Mouse (Mus musculus) liver, embryonic 13.5 days (tissue): Measurements from ENCODE around the gene Tas2r117. TPM values are rescaled to one million over a fixed set of nuclear protein-coding genes. Genes with fewer than 3 reads are reported as not detected.

ENCODE experiments used
- ATAC-seq: fragments of 200-750 bp; cut with Nextera tagmentation; 2 replicates; pipeline ENCODE4 v1.8.0; 2017; ENCODE audit warnings: low read depth, mild to moderate bottlenecking, moderate number of reproducible peaks, moderate library complexity
- DNase-seq: peaks from one replicate; pipeline ENCODE4 v3.0.0; 2022
- H3K27ac ChIP-seq: fragments of 300-500 bp; sonication (generic); 2 replicates; pipeline ENCODE4 v1.5.1; 2015; ENCODE audit warnings: moderate library complexity, mild to moderate bottlenecking, inconsistent platforms
- H3K27me3 ChIP-seq: fragments of 300-500 bp; sonication (generic); 2 replicates; pipeline ENCODE4 v1.6.1; 2015; ENCODE audit warnings: mild to moderate bottlenecking, inconsistent platforms
- H3K36me3 ChIP-seq: fragments of 300-500 bp; sonication (generic); 2 replicates; pipeline ENCODE4 v1.6.1; 2015; ENCODE audit warnings: mild to moderate bottlenecking, inconsistent platforms
- H3K4me1 ChIP-seq: fragments of 300-500 bp; sonication (generic); replicated peaks from 2 replicates; pipeline ENCODE4 v1.6.1; 2015; ENCODE audit warnings: inconsistent platforms
- H3K4me2 ChIP-seq: fragments of 300-500 bp; sonication (generic); 2 replicates; pipeline ENCODE4 v1.6.1; 2015; ENCODE audit warnings: inconsistent platforms, mild to moderate bottlenecking, moderate library complexity
- H3K4me3 ChIP-seq: fragments of 300-500 bp; sonication (generic); replicated peaks from 2 replicates; pipeline ENCODE4 v1.5.1; 2015; ENCODE audit warnings: mild to moderate bottlenecking, inconsistent platforms
- H3K9ac ChIP-seq: fragments of 300-500 bp; sonication (generic); 2 replicates; pipeline ENCODE4 v1.6.1; 2015; ENCODE audit warnings: mild to moderate bottlenecking, inconsistent platforms
- H3K9me3 ChIP-seq: fragments of 300-500 bp; sonication (generic); replicated peaks from 2 replicates; pipeline ENCODE4 v1.6.1; 2016; ENCODE audit warnings: inconsistent platforms
- WGBS: fragments of 180-500 bp; shearing (Covaris S2); methylation state at CpG from one replicate; pipeline ENCODE4 v1.1.7; 2015; ENCODE audit not compliant: insufficient replicate concordance; 5-methylcytosine and 5-hydroxymethylcytosine counted together
- polyA plus RNA-seq: library from polyadenylated mRNA; unstranded; fragments of >200 nt; fragmentation: Nextera tagmentation; extraction: Ambion mirVana; gene quantifications from 2 replicates; pipeline ENCODE4 v1.2.1, GENCODE M21; 2015

Tas2r117 gene
- not detected in 2 replicates for polyA plus RNA-seq

- DNase-seq (no peak), ATAC-seq (no peak)
- Histone ChIP-seq H3K27me3 (no peaks in the 10 kb centered on the region), H3K4me3 (no peak within 1 kb of the TSS), H3K36me3 (no peaks in the 10 kb centered on the region), H3K9me3 (no peaks in the 10 kb centered on the region), H3K4me2 (no peak within 1 kb of the TSS), H3K4me1 (no peaks in the 10 kb centered on the region), H3K27ac (no peak within 1 kb of the TSS), H3K9ac (no peak within 1 kb of the TSS)
- 63% methylated on average over 1 of the region's 1 CpGs for WGBS
Observed at GRCm38 (mm10) chr6:132802518-132802917, at the start of gene Tas2r117. Gene Tas2r117, plus strand, starts transcription at chr6:132802818.

GRCm38 (mm10) chr6:132754430-132754829 lies 48.2 kb upstream of the Tas2r117 start, which contains the start of gene Tas2r124:
Gene Tas2r124, plus strand, starts transcription at chr6:132754730.
- Histone ChIP-seq H3K4me1 (no peaks in the 10 kb centered on the region), H3K36me3 (no peaks in the 10 kb centered on the region), H3K9ac (no peak within 1 kb of the TSS), H3K9me3 (no peaks in the 10 kb centered on the region), H3K27ac (no peak within 1 kb of the TSS), H3K4me2 (no peak within 1 kb of the TSS), H3K27me3 (no peaks in the 10 kb centered on the region), H3K4me3 (no peak within 1 kb of the TSS)
- ATAC-seq (no peak), DNase-seq (no peak)
- WGBS, result 55% methylated on average over 1 of the region's 1 CpGs

GRCm38 (mm10) chr6:132761831-132762230 lies 40.8 kb upstream of the Tas2r117 start, which contains the start of gene Tas2r102:
Gene Tas2r102, plus strand, starts transcription at chr6:132762131.
- WGBS, result 73% methylated on average over 2 of the region's 2 CpGs
- ATAC-seq, result no peak
- Histone ChIP-seq H3K9me3 (no peaks in the 10 kb centered on the region), H3K36me3 (no peaks in the 10 kb centered on the region), H3K4me1 (no peaks in the 10 kb centered on the region), H3K9ac (no peak within 1 kb of the TSS), H3K27ac (no peak within 1 kb of the TSS), H3K4me2 (no peak within 1 kb of the TSS), H3K27me3 (no peaks in the 10 kb centered on the region), H3K4me3 (no peak within 1 kb of the TSS)
- DNase-seq, result no peak

DNA sequence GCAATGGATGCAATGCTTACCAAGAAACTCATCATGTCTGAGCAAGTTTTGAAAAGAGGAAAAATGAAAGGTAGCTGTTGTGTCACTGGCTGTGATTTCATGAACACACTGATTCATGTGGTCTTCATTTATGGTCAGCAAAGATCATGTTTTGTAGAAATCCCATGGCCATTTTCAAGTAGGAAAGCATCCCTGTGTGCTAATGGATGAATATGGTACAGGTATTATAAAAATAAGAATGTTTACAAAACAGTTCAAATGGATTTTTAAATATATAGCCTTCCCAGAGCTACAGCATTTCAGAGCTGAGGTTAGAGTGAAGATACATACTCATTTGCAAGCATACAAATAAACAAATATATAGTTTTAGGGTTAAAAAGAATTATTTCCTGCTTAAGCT lies 24.6 kb upstream of the Tas2r117 start, which contains the start of gene Tas2r136:
TSS of gene Tas2r136 (minus strand) at position 101 of the 400 bp plus-strand sequence.
- H3K4me2 ChIP-seq, result no peak within 1 kb of the TSS
- no peaks in the 10 kb centered on the region for H3K27me3 ChIP-seq
- no peaks in the 10 kb centered on the region for H3K9me3 ChIP-seq
- no peak within 1 kb of the TSS for H3K9ac ChIP-seq
- H3K36me3 ChIP-seq, result no peaks in the 10 kb centered on the region
- no peak within 1 kb of the TSS for H3K27ac ChIP-seq
- ATAC-seq (no peak), DNase-seq (no peak)
- H3K4me1 ChIP-seq, result no peaks in the 10 kb centered on the region
- no peak within 1 kb of the TSS for H3K4me3 ChIP-seq

DNA sequence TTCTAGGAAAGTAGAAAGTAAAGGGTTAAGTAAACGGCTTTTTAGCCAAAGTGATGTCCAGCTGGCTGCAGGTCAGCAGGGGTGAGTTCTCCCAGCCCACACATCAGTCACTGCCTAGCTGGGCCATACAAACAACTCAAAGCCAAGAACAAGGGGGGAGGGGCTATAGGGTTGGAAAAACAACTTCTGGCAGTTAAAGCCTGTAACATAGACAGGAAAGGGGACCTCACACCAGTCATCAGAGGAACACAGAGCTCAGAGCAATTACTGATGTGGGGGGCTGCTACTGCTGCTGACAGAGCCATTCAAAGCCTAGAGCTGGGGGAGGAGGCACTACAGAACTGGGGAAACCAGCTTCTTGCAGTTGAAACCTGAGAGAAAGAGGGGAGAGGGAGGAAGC lies 7.2 kb upstream of the Tas2r117 start:
- WGBS, result 36% methylated on average over 1 of the region's 1 CpGs
- Histone ChIP-seq H3K9me3 (no peaks in the 10 kb centered on the region), H3K4me3 (no peak overlapping the region), H3K27me3 (no peaks in the 10 kb centered on the region), H3K36me3 (no peaks in the 10 kb centered on the region), H3K4me1 (no peaks in the 10 kb centered on the region), H3K9ac (no peak overlapping the region), H3K27ac (no peak overlapping the region), H3K4me2 (no peak overlapping the region)
- ATAC-seq, result no peak
- no peak for DNase-seq

GRCm38 (mm10) chr6:132846842-132847241 lies 44.2 kb downstream of the Tas2r117 start, which contains the start of gene Tas2r123:
Gene Tas2r123, plus strand, starts transcription at chr6:132847142.
- no peak within 1 kb of the TSS for H3K27ac ChIP-seq
- ATAC-seq (no peak), DNase-seq (no peak)
- no peak within 1 kb of the TSS for H3K9ac ChIP-seq
- H3K9me3 ChIP-seq, result no peaks in the 10 kb centered on the region
- WGBS, result 48% methylated on average over 1 of the region's 1 CpGs
- H3K27me3 ChIP-seq, result no peaks in the 10 kb centered on the region
- H3K36me3 ChIP-seq, result no peaks in the 10 kb centered on the region
- H3K4me1 ChIP-seq, result no peaks in the 10 kb centered on the region
- H3K4me3 ChIP-seq, result no peak within 1 kb of the TSS
- H3K4me2 ChIP-seq, result no peak within 1 kb of the TSS

Other genes with a start within 250 kb of the Tas2r117 start
- gene Prh1, start 233.0 kb upstream of the Tas2r117 start, polyA plus RNA-seq, result not detected in 2 replicates
- gene Prp2, start 206.9 kb upstream of the Tas2r117 start, polyA plus RNA-seq, result not detected in 2 replicates
- gene A630073D07Rik, start 151.3 kb upstream of the Tas2r117 start, polyA plus RNA-seq, result not detected in 2 replicates
- not detected in 2 replicates for gene Tas2r120, start 145.9 kb upstream of the Tas2r117 start, polyA plus RNA-seq
- not detected in 2 replicates for gene Tas2r121, start 101.8 kb upstream of the Tas2r117 start, polyA plus RNA-seq
- not detected in 2 replicates for gene Tas2r122, start 90.9 kb upstream of the Tas2r117 start, polyA plus RNA-seq
- gene Tas2r115, start 64.8 kb upstream of the Tas2r117 start, polyA plus RNA-seq, result not detected in 2 replicates
- not detected in 2 replicates for gene Tas2r124, start 48.1 kb upstream of the Tas2r117 start, polyA plus RNA-seq
- not detected in 2 replicates for gene Tas2r102, start 40.7 kb upstream of the Tas2r117 start, polyA plus RNA-seq
- not detected in 2 replicates for gene Tas2r136, start 24.7 kb upstream of the Tas2r117 start, polyA plus RNA-seq
- not detected in 2 replicates for gene Tas2r123, start 44.3 kb downstream of the Tas2r117 start, polyA plus RNA-seq
- gene Tas2r116, start 52.6 kb downstream of the Tas2r117 start, polyA plus RNA-seq, result not detected in 2 replicates
- not detected in 2 replicates for gene Tas2r110, start 65.2 kb downstream of the Tas2r117 start, polyA plus RNA-seq
- not detected in 2 replicates for gene Tas2r113, start 90.2 kb downstream of the Tas2r117 start, polyA plus RNA-seq
- not detected in 2 replicates for gene Tas2r125, start 106.8 kb downstream of the Tas2r117 start, polyA plus RNA-seq
- gene Tas2r129, start 148.3 kb downstream of the Tas2r117 start, polyA plus RNA-seq, result not detected in 2 replicates
- gene Tas2r131, start 155.1 kb downstream of the Tas2r117 start, polyA plus RNA-seq, result not detected in 2 replicates
- gene Tas2r109, start 178.1 kb downstream of the Tas2r117 start, polyA plus RNA-seq, result not detected in 2 replicates
- not detected in 2 replicates for gene Tas2r103, start 234.3 kb downstream of the Tas2r117 start, polyA plus RNA-seq